Mouse (Mus musculus) layer of hippocampus, adult 8-10 months (tissue): ENCODE data around the gene 1190007I07Rik. TPM values are rescaled to one million over a fixed set of nuclear protein-coding genes. Genes with fewer than 3 reads are reported as not detected.
A peak's percentile ranks its signal among the peaks of the same experiment; 100 is the strongest.
"Not testable (repeated sequence)": the region's sequence is repeated elsewhere in the genome, so short reads cannot be mapped to it uniquely, and the experiment has no call there.

ENCODE experiments used
- DNase-seq, 2 experiments: peaks; one replicate each; pipeline ENCODE4 v3.0.0; 2022; ENCODE audit warnings: low spot score in 2 of 2
- total RNA-seq, 4 experiments: library from RNA; stranded (reverse); gene quantifications; 2 replicates each; pipeline ENCODE4 v1.2.4; 2022

1190007I07Rik gene
- total RNA-seq, 4 experiments from 2014 or later: 19.7 to 22.4 (median 19.7) TPM

GRCm38 (mm10) chr10:82629586-82630255 is 6.7 kb upstream of the 1190007I07Rik start, which contains the start of gene Tdg:
Gene Tdg (plus strand): TSS chr10:82629828.
- DNase-seq: peak; percentile 86 to 87

- no peak for DNase-seq
Observed at GRCm38 (mm10) chr10:82629111-82629585, 6.1 kb upstream of the 1190007I07Rik start.

GRCm38 (mm10) chr10:82623553-82623932 is 515 bp upstream of the 1190007I07Rik start:
- not testable (repeated sequence) for DNase-seq

- no peak for DNase-seq
Observed at GRCm38 (mm10) chr10:82622235-82622634, 793 bp downstream of the 1190007I07Rik start.

GRCm38 (mm10) chr10:82594421-82594820 is 28.6 kb downstream of the 1190007I07Rik start:
- DNase-seq: not testable (repeated sequence)

GRCm38 (mm10) chr10:82589673-82590072 is 33.4 kb downstream of the 1190007I07Rik start:
- DNase-seq: not testable (repeated sequence)

GRCm38 (mm10) chr10:82571091-82571490 is 51.9 kb downstream of the 1190007I07Rik start:
- not testable (repeated sequence) for DNase-seq

Other genes starting within 250 kb of the 1190007I07Rik start
- not detected for gene Gm1553, start 130.6 kb downstream of the 1190007I07Rik start, total RNA-seq
- 10 to 100 TPM; 35.5 to 42.7 (median 36.9) TPM for gene Tdg, start 6.6 kb upstream of the 1190007I07Rik start, total RNA-seq
- 10 to 100 TPM; 13.9 to 26.8 (median 18.1) TPM for gene Glt8d2, start 67.4 kb upstream of the 1190007I07Rik start, total RNA-seq
- gene Hcfc2, start 72.9 kb upstream of the 1190007I07Rik start, total RNA-seq: 10 to 100 TPM; 40.1 to 62.4 (median 51.7) TPM
- 10 to 100 TPM; 58.1 to 69.3 (median 62.9) TPM for gene Nfyb, start 140.9 kb upstream of the 1190007I07Rik start, total RNA-seq
- 10 to 100 TPM; 53.3 to 58.4 (median 56.1) TPM for gene Txnrd1, start 210.7 kb upstream of the 1190007I07Rik start, total RNA-seq
- gene Eid3, start 243.4 kb upstream of the 1190007I07Rik start, total RNA-seq: 1 to 10 TPM; 1.7 to 3.4 (median 2.6) TPM